Mouse (Mus musculus) intestine, embryonic 16.5 days (tissue): Measurements from ENCODE around the gene Lipc. TPM values are rescaled to one million over a fixed set of nuclear protein-coding genes. Genes with fewer than 3 reads are reported as not detected.

ENCODE experiments used
- ATAC-seq: fragments of 200-750 bp; cut with Nextera tagmentation; 2 replicates; pipeline ENCODE4 v1.8.0; 2017; ENCODE audit warnings: moderate TSS enrichment, moderate library complexity
- H3K27ac ChIP-seq: fragments of 300-500 bp; sonication (generic); 2 replicates; pipeline ENCODE4 v1.5.1; 2014; ENCODE audit warnings: mild to moderate bottlenecking, low read length
- H3K27me3 ChIP-seq: fragments of 300-500 bp; sonication (generic); replicated peaks from 2 replicates; pipeline ENCODE4 v1.6.1; 2014; ENCODE audit warnings: low read length, control low read depth, mixed read lengths; ENCODE audit not compliant: control insufficient read depth, insufficient read depth
- H3K36me3 ChIP-seq: fragments of 300-500 bp; sonication (generic); 2 replicates; pipeline ENCODE4 v1.6.1; 2014; ENCODE audit warnings: low read length, control low read depth; ENCODE audit not compliant: control insufficient read depth, insufficient read depth
- H3K4me1 ChIP-seq: fragments of 300-500 bp; sonication (generic); 2 replicates; pipeline ENCODE4 v1.6.1; 2014; ENCODE audit warnings: low read length, control low read depth, mixed read lengths; ENCODE audit not compliant: control insufficient read depth, insufficient read depth
- H3K4me2 ChIP-seq: fragments of 300-500 bp; sonication (generic); 2 replicates; pipeline ENCODE4 v1.6.1; 2014; ENCODE audit warnings: low read depth, low read length, control low read depth
- H3K4me3 ChIP-seq: fragments of 300-500 bp; sonication (generic); 2 replicates; pipeline ENCODE4 v1.5.1; 2014; ENCODE audit warnings: mild to moderate bottlenecking, low read length
- H3K9ac ChIP-seq: fragments of 300-500 bp; sonication (generic); 2 replicates; pipeline ENCODE4 v1.6.1; 2014; ENCODE audit warnings: low read depth, low read length
- H3K9me3 ChIP-seq: fragments of 300-500 bp; sonication (generic); 2 replicates; pipeline ENCODE4 v1.6.1; 2016; ENCODE audit warnings: low read length, control low read depth; ENCODE audit not compliant: control insufficient read depth
- WGBS: fragments of 180-500 bp; shearing (Covaris S2); extraction: QIAGEN DNeasy Blood & Tissue Kit; methylation state at CpG from one replicate; pipeline ENCODE4 v1.1.7; 2014; 5-methylcytosine and 5-hydroxymethylcytosine counted together
- polyA plus RNA-seq: library from polyadenylated mRNA; unstranded; fragments of >200 nt; fragmentation: Nextera tagmentation; extraction: Ambion mirVana; gene quantifications from 2 replicates; pipeline ENCODE4 v1.2.1, GENCODE M21; 2015

Gene Lipc
- polyA plus RNA-seq, 1 experiment from 2014 or later: 1.4 TPM

- 0 out of 2 replicates have a peak, but pooled peaks cover under 1% of the 10 kb centered on the region for H3K4me1 ChIP-seq
- H3K27me3 ChIP-seq: no peaks in the 10 kb centered on the region
- H3K36me3 ChIP-seq: no peaks in the 10 kb centered on the region
- no peak overlapping the region for H3K9ac ChIP-seq
- no peaks in the 10 kb centered on the region for H3K9me3 ChIP-seq
- no peak overlapping the region for H3K4me3 ChIP-seq
- no peak overlapping the region for H3K4me2 ChIP-seq
- 64% methylated on average over 4 of the region's 4 CpGs for WGBS
- H3K27ac ChIP-seq: no peak overlapping the region
- no peak for ATAC-seq
Observed at GRCm38 (mm10) chr9:70911163-70911562, 40.9 kb downstream of the Lipc start.

- 75% methylated on average over 6 of the region's 6 CpGs for WGBS
- Histone ChIP-seq H3K4me1 (no peaks in the 10 kb centered on the region), H3K4me2 (no peak overlapping the region), H3K27me3 (no peaks in the 10 kb centered on the region), H3K4me3 (no peak overlapping the region), H3K36me3 (no peaks in the 10 kb centered on the region), H3K27ac (no peak overlapping the region), H3K9me3 (no peaks in the 10 kb centered on the region), H3K9ac (no peak overlapping the region)
- ATAC-seq: no peak
Observed at GRCm38 (mm10) chr9:70910351-70910750, 41.7 kb downstream of the Lipc start.

GRCm38 (mm10) chr9:70902821-70903730, 49.0 kb downstream of the Lipc start:
- no peak for ATAC-seq
- H3K4me3 ChIP-seq: no peak overlapping the region
- H3K4me2 ChIP-seq: no peak overlapping the region
- no peaks in the 10 kb centered on the region for H3K36me3 ChIP-seq
- H3K27me3 ChIP-seq: no peaks in the 10 kb centered on the region
- H3K4me1 ChIP-seq: no peaks in the 10 kb centered on the region
- H3K9ac ChIP-seq: no peak overlapping the region
- no peaks in the 10 kb centered on the region for H3K9me3 ChIP-seq
- H3K27ac ChIP-seq: no peak overlapping the region
- WGBS: 87% methylated on average over 11 of the region's 11 CpGs

- H3K4me1 ChIP-seq: peaks cover 6% of the 10 kb centered on the region
- H3K9ac ChIP-seq: no peak overlapping the region
- no peak overlapping the region for H3K4me2 ChIP-seq
- ATAC-seq: no peak
- H3K36me3 ChIP-seq: no peaks in the 10 kb centered on the region
- no peak overlapping the region for H3K4me3 ChIP-seq
- no peaks in the 10 kb centered on the region for H3K27me3 ChIP-seq
- no peak overlapping the region for H3K27ac ChIP-seq
- WGBS: 90% methylated on average over 1 of the region's 1 CpGs
- H3K9me3 ChIP-seq: 0 out of 2 replicates have a peak, but pooled peaks cover 4% of the 10 kb centered on the region
Observed at GRCm38 (mm10) chr9:70894201-70894600, 57.8 kb downstream of the Lipc start.

GRCm38 (mm10) chr9:70893526-70893925, 58.5 kb downstream of the Lipc start:
- H3K4me3 ChIP-seq: no peak overlapping the region
- 0 out of 2 replicates have a peak, but pooled peaks cover 4% of the 10 kb centered on the region for H3K9me3 ChIP-seq
- ATAC-seq: no peak
- no peaks in the 10 kb centered on the region for H3K27me3 ChIP-seq
- no peaks in the 10 kb centered on the region for H3K36me3 ChIP-seq
- 46% methylated on average over 3 of the region's 3 CpGs for WGBS
- no peak overlapping the region for H3K9ac ChIP-seq
- H3K4me2 ChIP-seq: no peak overlapping the region
- H3K4me1 ChIP-seq: peaks cover 9% of the 10 kb centered on the region
- no peak overlapping the region for H3K27ac ChIP-seq

- no peak overlapping the region for H3K4me3 ChIP-seq
- peaks cover 9% of the 10 kb centered on the region for H3K4me1 ChIP-seq
- WGBS: 79% methylated on average over 5 of the region's 5 CpGs
- no peaks in the 10 kb centered on the region for H3K36me3 ChIP-seq
- no peak for ATAC-seq
- H3K27ac ChIP-seq: no peak overlapping the region
- no peaks in the 10 kb centered on the region for H3K27me3 ChIP-seq
- 0 out of 2 replicates have a peak, but pooled peaks cover 4% of the 10 kb centered on the region for H3K9me3 ChIP-seq
- H3K4me2 ChIP-seq: no peak overlapping the region
- no peak overlapping the region for H3K9ac ChIP-seq
Observed at GRCm38 (mm10) chr9:70892627-70893026, 59.4 kb downstream of the Lipc start.

GRCm38 (mm10) chr9:70891431-70892133, 60.4 kb downstream of the Lipc start:
- Histone ChIP-seq H3K27ac (peak overlapping the region; percentile 11; the same call in 1 of the 2 replicates), H3K4me3 (no peak overlapping the region), H3K36me3 (no peaks in the 10 kb centered on the region), H3K9ac (no peak overlapping the region), H3K27me3 (no peaks in the 10 kb centered on the region), H3K4me2 (no peak overlapping the region), H3K4me1 (peaks cover 9% of the 10 kb centered on the region), H3K9me3 (0 out of 2 replicates have a peak, but pooled peaks cover 4% of the 10 kb centered on the region)
- ATAC-seq: no peak
- WGBS: 55% methylated on average over 8 of the region's 8 CpGs

GRCm38 (mm10) chr9:70890736-70891135, 61.3 kb downstream of the Lipc start:
- Histone ChIP-seq H3K4me2 (no peak overlapping the region), H3K9me3 (0 out of 2 replicates have a peak, but pooled peaks cover 4% of the 10 kb centered on the region), H3K36me3 (no peaks in the 10 kb centered on the region), H3K27ac (no peak overlapping the region), H3K4me3 (no peak overlapping the region), H3K27me3 (no peaks in the 10 kb centered on the region), H3K9ac (no peak overlapping the region), H3K4me1 (peaks cover 9% of the 10 kb centered on the region)
- ATAC-seq: no peak
- 81% methylated on average over 7 of the region's 7 CpGs for WGBS

GRCm38 (mm10) chr9:70888969-70889368, 63.1 kb downstream of the Lipc start:
- peak; percentile 98 for ATAC-seq
- WGBS: 52% methylated on average over 4 of the region's 4 CpGs

More at GRCm38 (mm10) chr9:70888969-70889368, 63.1 kb downstream of the Lipc start:
- Histone ChIP-seq H3K27me3 (no peaks in the 10 kb centered on the region), H3K27ac (peak overlapping the region; percentile 56), H3K4me2 (peak overlapping the region; percentile 8; the same call in 1 of the 2 replicates), H3K9me3 (0 out of 2 replicates have a peak, but pooled peaks cover 4% of the 10 kb centered on the region), H3K9ac (no peak overlapping the region), H3K4me3 (no peak overlapping the region), H3K4me1 (peaks cover 9% of the 10 kb centered on the region), H3K36me3 (no peaks in the 10 kb centered on the region)
